Mouse (Mus musculus) liver, embryonic 15.5 days (tissue): Measurements from ENCODE around the gene Gys2. TPM values are rescaled to one million over a fixed set of nuclear protein-coding genes. Genes with fewer than 3 reads are reported as not detected.
"Not testable (repeated sequence)": the region's sequence is repeated elsewhere in the genome, so short reads cannot be mapped to it uniquely, and the experiment has no call there.

ENCODE experiments used
- ATAC-seq: fragments of 200-750 bp; cut with Nextera tagmentation; 2 replicates; pipeline ENCODE4 v1.8.0; 2017; ENCODE audit warnings: moderate number of reproducible peaks, mild to moderate bottlenecking, moderate library complexity; ENCODE audit not compliant: insufficient read depth
- H3K27ac ChIP-seq: fragments of 300-500 bp; sonication (generic); replicated peaks from 2 replicates; pipeline ENCODE4 v1.5.1; 2015; ENCODE audit warnings: mild to moderate bottlenecking, inconsistent platforms
- H3K27me3 ChIP-seq: fragments of 300-500 bp; sonication (generic); 2 replicates; pipeline ENCODE4 v1.6.1; 2015; ENCODE audit warnings: mild to moderate bottlenecking, inconsistent platforms
- H3K36me3 ChIP-seq: fragments of 300-500 bp; sonication (generic); replicated peaks from 2 replicates; pipeline ENCODE4 v1.6.1; 2015; ENCODE audit warnings: moderate library complexity, mild to moderate bottlenecking, inconsistent platforms
- H3K4me1 ChIP-seq: fragments of 300-500 bp; sonication (generic); replicated peaks from 2 replicates; pipeline ENCODE4 v1.6.1; 2015; ENCODE audit warnings: inconsistent platforms
- H3K4me2 ChIP-seq: fragments of 300-500 bp; sonication (generic); 2 replicates; pipeline ENCODE4 v1.6.1; 2015; ENCODE audit warnings: moderate library complexity, mild to moderate bottlenecking, inconsistent platforms
- H3K4me3 ChIP-seq: fragments of 300-500 bp; sonication (generic); replicated peaks from 2 replicates; pipeline ENCODE4 v1.5.1; 2015; ENCODE audit warnings: mild to moderate bottlenecking, inconsistent platforms
- H3K9ac ChIP-seq: fragments of 300-500 bp; sonication (generic); 2 replicates; pipeline ENCODE4 v1.6.1; 2015; ENCODE audit warnings: moderate library complexity, mild to moderate bottlenecking, inconsistent platforms
- H3K9me3 ChIP-seq: fragments of 300-500 bp; sonication (generic); replicated peaks from 2 replicates; pipeline ENCODE4 v1.6.1; 2016; ENCODE audit warnings: inconsistent platforms
- WGBS: fragments of 180-500 bp; shearing (Covaris S2); methylation state at CpG from one replicate; pipeline ENCODE4 v1.1.7; 2015; ENCODE audit warnings: mixed read lengths; ENCODE audit not compliant: insufficient replicate concordance; 5-methylcytosine and 5-hydroxymethylcytosine counted together
- polyA plus RNA-seq: library from polyadenylated mRNA; unstranded; fragments of >200 nt; fragmentation: Nextera tagmentation; extraction: Ambion mirVana; gene quantifications from 2 replicates; pipeline ENCODE4 v1.2.1, GENCODE M21; 2015

Gys2 gene
- polyA plus RNA-seq: 49.8 and 58.9 TPM in 2 replicates

DNA sequence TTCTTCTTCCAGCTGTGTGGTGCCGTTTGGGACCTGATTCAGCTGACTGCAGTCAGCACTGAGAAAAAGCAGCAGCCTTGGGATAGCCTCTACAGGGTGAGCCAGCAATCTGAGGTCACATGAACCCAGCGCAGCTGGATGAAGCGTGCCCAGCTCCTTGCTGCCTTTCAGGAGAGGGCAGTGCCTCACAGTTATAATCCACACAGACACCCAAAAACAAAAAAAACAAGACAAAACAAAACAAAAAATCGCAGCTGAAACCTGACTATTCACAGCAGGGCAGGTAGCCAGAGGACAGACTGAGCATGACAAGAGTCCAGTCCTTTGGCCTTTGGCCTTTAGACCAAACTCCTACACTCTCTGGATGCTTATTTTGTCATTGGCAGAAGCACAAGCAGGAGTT is at the start of gene Gys2:
Gys2 (minus strand) TSS at position 309 of the 403 bp plus-strand sequence.
- ATAC-seq: peak; percentile 45
- Histone ChIP-seq H3K4me2 (peak within 1 kb of the TSS; percentile 5; the same call in 1 of the 2 replicates), H3K27ac (peak within 1 kb of the TSS; percentile 69)

GRCm38 (mm10) chr6:142521591-142522110 is 48.7 kb upstream of the Gys2 start:
- Histone ChIP-seq H3K9me3 (no peaks in the 10 kb centered on the region), H3K4me3 (no peak overlapping the region), H3K27ac (no peak overlapping the region), H3K9ac (no peak overlapping the region), H3K36me3 (no peaks in the 10 kb centered on the region), H3K27me3 (no peaks in the 10 kb centered on the region), H3K4me2 (no peak overlapping the region), H3K4me1 (no peaks in the 10 kb centered on the region)
- ATAC-seq: no peak
- WGBS: 63% methylated on average over 12 of the region's 12 CpGs

More for the DNA sequence above, at the start of gene Gys2:
- Histone ChIP-seq H3K36me3 (no peaks in the 10 kb centered on the region), H3K9ac (no peak within 1 kb of the TSS), H3K4me1 (no peaks in the 10 kb centered on the region), H3K9me3 (no peaks in the 10 kb centered on the region), H3K27me3 (no peaks in the 10 kb centered on the region), H3K4me3 (peak within 1 kb of the TSS; percentile 36)
- 48% methylated on average over 4 of the region's 4 CpGs for WGBS

- Histone ChIP-seq H3K4me1 (no peaks in the 10 kb centered on the region), H3K27ac (no peak overlapping the region), H3K4me2 (no peak overlapping the region), H3K36me3 (no peaks in the 10 kb centered on the region), H3K27me3 (no peaks in the 10 kb centered on the region), H3K9me3 (no peaks in the 10 kb centered on the region), H3K4me3 (no peak overlapping the region), H3K9ac (no peak overlapping the region)
- 7% methylated on average over 6 of the region's 6 CpGs for WGBS
- no peak for ATAC-seq
These were observed 46.2 kb upstream of the Gys2 start for GRCm38 (mm10) chr6:142519110-142519509.

DNA sequence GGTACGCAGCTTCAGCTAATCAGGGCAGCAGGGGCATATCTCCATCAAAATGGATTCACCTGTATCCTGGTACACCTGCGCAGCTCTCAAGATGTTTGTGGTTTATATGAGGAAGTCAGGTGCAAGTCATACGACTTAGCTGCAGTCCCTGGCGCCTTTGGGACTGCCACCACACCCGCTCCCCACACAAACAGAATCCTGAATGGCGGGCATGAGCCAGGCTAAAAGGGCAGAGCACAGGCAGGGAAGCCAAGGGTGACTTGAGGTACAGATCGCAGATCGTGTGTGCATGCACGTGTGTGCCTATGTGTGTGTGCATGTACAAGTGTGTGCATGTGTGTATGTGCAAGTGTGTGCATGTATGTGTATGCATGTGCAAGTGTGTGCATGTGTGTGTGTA is 42.5 kb upstream of the Gys2 start:
- 56% methylated on average over 9 of the region's 9 CpGs for WGBS
- H3K36me3 ChIP-seq, ATAC-seq, H3K4me1 ChIP-seq, H3K27ac ChIP-seq, H3K27me3 ChIP-seq, H3K4me2 ChIP-seq, H3K9me3 ChIP-seq, H3K4me3 ChIP-seq, H3K9ac ChIP-seq: not testable (repeated sequence)

GRCm38 (mm10) chr6:142514912-142515311 is 42.0 kb upstream of the Gys2 start:
- Histone ChIP-seq H3K27ac (no peak overlapping the region), H3K9ac (no peak overlapping the region), H3K27me3 (peaks cover 10% of the 10 kb centered on the region), H3K4me1 (no peaks in the 10 kb centered on the region), H3K36me3 (no peaks in the 10 kb centered on the region), H3K4me3 (no peak overlapping the region), H3K9me3 (no peaks in the 10 kb centered on the region), H3K4me2 (no peak overlapping the region)
- 4% methylated on average over 10 of the region's 10 CpGs for WGBS
- no peak for ATAC-seq

- no peaks in the 10 kb centered on the region for H3K4me1 ChIP-seq
- WGBS: 28% methylated on average over 3 of the region's 3 CpGs
These were observed 40.0 kb upstream of the Gys2 start for GRCm38 (mm10) chr6:142512902-142513301.

DNA sequence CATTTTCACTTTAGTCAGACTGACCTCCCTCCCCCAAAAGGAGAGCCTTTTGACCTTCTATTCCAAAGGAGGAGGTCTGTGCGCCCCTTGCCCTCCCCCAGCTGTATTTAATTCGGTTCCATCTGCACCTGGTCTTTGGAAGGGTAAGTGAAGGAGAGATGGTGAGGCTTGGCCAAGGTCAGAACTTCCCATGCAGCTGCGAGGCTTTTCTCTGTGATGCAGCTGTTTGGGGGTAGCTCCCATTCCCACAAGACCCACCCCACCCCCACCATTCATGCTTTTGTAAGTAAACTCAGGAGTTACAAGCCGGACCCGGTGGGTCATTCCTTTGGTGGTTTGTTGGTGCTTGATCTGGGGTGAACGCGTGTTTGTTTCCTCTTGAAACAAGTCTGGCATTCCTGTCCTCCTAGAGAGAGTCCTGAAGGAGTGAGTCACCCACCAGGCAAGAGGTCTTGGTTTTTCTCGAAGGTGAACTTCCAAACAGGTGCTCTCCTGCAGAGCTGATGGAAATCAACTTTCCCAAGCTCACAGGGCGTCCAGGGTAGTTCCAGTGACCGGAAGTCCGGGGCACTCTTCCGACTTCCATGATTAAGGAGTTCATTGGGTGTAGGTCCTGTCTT is 38.7 kb upstream of the Gys2 start:
- no peak for ATAC-seq
- Histone ChIP-seq H3K27me3 (peaks cover 31% of the 10 kb centered on the region), H3K9me3 (no peaks in the 10 kb centered on the region), H3K4me3 (no peak overlapping the region), H3K4me1 (peaks cover 8% of the 10 kb centered on the region), H3K4me2 (no peak overlapping the region), H3K36me3 (no peaks in the 10 kb centered on the region), H3K27ac (no peak overlapping the region), H3K9ac (no peak overlapping the region)
- WGBS: 18% methylated on average over 12 of the region's 12 CpGs

More at GRCm38 (mm10) chr6:142512902-142513301, 40.0 kb upstream of the Gys2 start:
- Histone ChIP-seq H3K27me3 (peaks cover 18% of the 10 kb centered on the region), H3K4me3 (no peak overlapping the region), H3K9ac (no peak overlapping the region), H3K9me3 (no peaks in the 10 kb centered on the region), H3K4me2 (no peak overlapping the region), H3K36me3 (no peaks in the 10 kb centered on the region), H3K27ac (no peak overlapping the region)
- ATAC-seq: no peak

DNA sequence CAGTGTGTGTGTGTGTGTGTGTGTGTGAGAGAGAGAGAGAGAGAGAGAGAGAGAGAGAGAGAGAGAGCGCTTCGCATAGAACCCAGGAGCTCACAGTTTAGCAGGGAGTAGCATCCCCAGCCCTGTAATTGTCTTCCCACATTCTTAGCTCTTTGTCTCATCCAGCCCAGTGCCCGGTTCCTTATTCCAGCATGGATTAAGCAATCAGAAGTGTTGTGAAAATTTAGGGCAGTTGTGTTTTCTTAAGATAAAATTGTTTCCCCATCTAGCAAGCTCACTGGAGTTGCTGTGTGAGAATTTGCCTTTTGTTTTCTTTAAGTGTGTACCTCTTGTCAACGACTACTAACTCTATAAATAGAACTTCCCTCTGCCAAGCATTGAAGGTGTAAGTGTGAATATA is 35.8 kb upstream of the Gys2 start:
- Histone ChIP-seq H3K4me1 (peaks cover 8% of the 10 kb centered on the region), H3K9ac (no peak overlapping the region), H3K36me3 (no peaks in the 10 kb centered on the region), H3K4me2 (no peak overlapping the region), H3K4me3 (no peak overlapping the region), H3K9me3 (no peaks in the 10 kb centered on the region), H3K27ac (no peak overlapping the region), H3K27me3 (peaks cover 34% of the 10 kb centered on the region)
- 26% methylated on average over 4 of the region's 4 CpGs for WGBS
- ATAC-seq: no peak

DNA sequence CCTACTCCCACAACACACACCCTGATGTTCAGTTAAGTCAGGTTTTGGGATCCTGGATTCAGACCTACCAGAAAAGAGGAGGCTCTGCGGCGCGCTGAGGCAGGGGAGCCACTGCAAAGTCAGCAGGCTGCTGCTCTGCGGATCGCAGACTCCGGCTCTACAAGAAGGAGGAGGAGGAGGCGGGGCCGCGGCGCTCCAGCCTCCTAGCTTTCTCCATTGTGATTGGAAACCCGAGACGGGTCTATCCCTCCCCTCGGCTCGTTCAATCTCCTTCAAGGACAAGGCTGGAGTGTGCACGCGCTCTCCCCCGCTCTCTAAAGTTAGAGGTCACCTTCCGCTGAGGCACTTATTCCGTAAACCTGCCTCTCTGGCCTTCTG is 34.9 kb upstream of the Gys2 start, which contains the start of gene Ldhb:
Ldhb (minus strand) TSS at position 173 of the 378 bp plus-strand sequence.
- Histone ChIP-seq H3K27ac (no peak within 1 kb of the TSS), H3K9ac (no peak within 1 kb of the TSS), H3K4me1 (peaks cover 8% of the 10 kb centered on the region), H3K36me3 (no peaks in the 10 kb centered on the region), H3K4me3 (peak within 1 kb of the TSS; percentile 44), H3K9me3 (no peaks in the 10 kb centered on the region), H3K4me2 (peak within 1 kb of the TSS; percentile 63), H3K27me3 (peaks cover 31% of the 10 kb centered on the region)
- under 1% methylated on average over 19 of the region's 19 CpGs for WGBS
- ATAC-seq: peak; percentile 70

GRCm38 (mm10) chr6:142507033-142507784 is 34.3 kb upstream of the Gys2 start:
- Histone ChIP-seq H3K4me3 (peak overlapping the region; percentile 44), H3K9ac (no peak overlapping the region), H3K27me3 (peaks cover 31% of the 10 kb centered on the region), H3K4me1 (peaks cover 8% of the 10 kb centered on the region), H3K4me2 (peak overlapping the region; percentile 63), H3K27ac (no peak overlapping the region), H3K36me3 (no peaks in the 10 kb centered on the region), H3K9me3 (no peaks in the 10 kb centered on the region)
- no peak for ATAC-seq
- WGBS: 5% methylated on average over 30 of the region's 30 CpGs

DNA sequence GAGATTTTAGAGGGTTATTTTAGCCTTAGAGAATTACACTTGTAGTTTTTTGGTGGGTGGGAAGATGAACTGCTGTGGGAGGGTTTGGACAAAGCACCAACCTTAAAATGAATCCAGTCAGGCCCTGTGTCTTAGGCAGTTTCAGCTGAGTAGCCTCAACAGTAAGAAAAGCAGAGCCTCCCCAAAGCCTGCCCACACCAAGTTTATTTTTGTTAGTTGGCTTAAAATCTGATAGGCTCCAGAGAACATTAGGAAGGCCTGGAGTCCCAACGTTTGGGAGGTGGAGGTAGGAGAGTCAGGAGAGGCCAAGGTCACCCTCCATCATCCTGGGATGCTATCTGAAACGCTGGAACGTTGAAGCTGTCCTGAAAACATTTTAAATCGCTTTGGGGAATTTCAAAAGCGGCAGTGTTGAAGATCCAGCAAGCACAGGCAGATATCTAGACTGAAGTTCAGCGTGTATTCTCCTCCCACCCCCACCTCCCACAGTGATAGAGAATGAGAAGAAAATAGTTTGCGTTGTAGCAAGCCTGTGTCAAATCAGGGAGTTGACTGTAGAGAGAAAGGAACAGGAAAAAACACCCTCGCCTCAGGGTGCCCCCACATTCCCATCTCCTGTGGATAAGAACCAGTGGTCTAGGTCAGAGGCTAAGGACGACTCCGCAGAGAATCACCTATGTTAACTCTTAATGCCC is 33.6 kb upstream of the Gys2 start:
- H3K9ac ChIP-seq: no peak overlapping the region
- peaks cover 8% of the 10 kb centered on the region for H3K4me1 ChIP-seq
- peak overlapping the region; percentile 63; the same call in 1 of the 2 replicates for H3K4me2 ChIP-seq
- peaks cover 26% of the 10 kb centered on the region for H3K27me3 ChIP-seq
- H3K9me3 ChIP-seq: no peaks in the 10 kb centered on the region
- H3K27ac ChIP-seq: no peak overlapping the region
- H3K36me3 ChIP-seq: no peaks in the 10 kb centered on the region
- ATAC-seq: no peak
- peak overlapping the region; percentile 44; the same call in 1 of the 2 replicates for H3K4me3 ChIP-seq
- WGBS: 22% methylated on average over 10 of the region's 10 CpGs
